Mouse (Mus musculus): ENCODE results near the gene Tha1.
A peak's percentile ranks its signal among the peaks of the same experiment; 100 is the strongest.

Tha1 gene

GRCm38 (mm10) chr11:117826164-117826563, 47.1 kb downstream of the Tha1 start:
- DNase-seq (ENCODE audit: low read depth, low spot score): no peak

- no peak for DNase-seq (ENCODE audit: low read depth, low spot score)
These were observed 47.8 kb downstream of the Tha1 start, which contains the start of the genes Afmid and Tk1 for GRCm38 (mm10) chr11:117825333-117826101. Afmid (plus strand) TSS chr11:117825924. Tk1 (minus strand) TSS chr11:117826092.

- peak; percentile 48 for DNase-seq (ENCODE audit: low read depth, low spot score)
These were observed 49.0 kb downstream of the Tha1 start for GRCm38 (mm10) chr11:117824060-117824969.

GRCm38 (mm10) chr11:117823411-117823810, 49.9 kb downstream of the Tha1 start:
- no peak for DNase-seq (ENCODE audit: low read depth, low spot score)

- DNase-seq (ENCODE audit: low read depth, low spot score): no peak
These were observed 50.5 kb downstream of the Tha1 start for GRCm38 (mm10) chr11:117822728-117823241.

- no peak for DNase-seq (ENCODE audit: low read depth, low spot score)
These were observed 51.4 kb downstream of the Tha1 start for GRCm38 (mm10) chr11:117821868-117822267.

GRCm38 (mm10) chr11:117820173-117820572, 53.1 kb downstream of the Tha1 start:
- no peak for DNase-seq (ENCODE audit: low read depth, low spot score)

GRCm38 (mm10) chr11:117819095-117819494, 54.2 kb downstream of the Tha1 start:
- DNase-seq (ENCODE audit: low read depth, low spot score): no peak

All from retina, adult 2 months (tissue).